Comparison of ENCODE assay signal across 9 mouse cellular contexts in the genomic region with DNA sequence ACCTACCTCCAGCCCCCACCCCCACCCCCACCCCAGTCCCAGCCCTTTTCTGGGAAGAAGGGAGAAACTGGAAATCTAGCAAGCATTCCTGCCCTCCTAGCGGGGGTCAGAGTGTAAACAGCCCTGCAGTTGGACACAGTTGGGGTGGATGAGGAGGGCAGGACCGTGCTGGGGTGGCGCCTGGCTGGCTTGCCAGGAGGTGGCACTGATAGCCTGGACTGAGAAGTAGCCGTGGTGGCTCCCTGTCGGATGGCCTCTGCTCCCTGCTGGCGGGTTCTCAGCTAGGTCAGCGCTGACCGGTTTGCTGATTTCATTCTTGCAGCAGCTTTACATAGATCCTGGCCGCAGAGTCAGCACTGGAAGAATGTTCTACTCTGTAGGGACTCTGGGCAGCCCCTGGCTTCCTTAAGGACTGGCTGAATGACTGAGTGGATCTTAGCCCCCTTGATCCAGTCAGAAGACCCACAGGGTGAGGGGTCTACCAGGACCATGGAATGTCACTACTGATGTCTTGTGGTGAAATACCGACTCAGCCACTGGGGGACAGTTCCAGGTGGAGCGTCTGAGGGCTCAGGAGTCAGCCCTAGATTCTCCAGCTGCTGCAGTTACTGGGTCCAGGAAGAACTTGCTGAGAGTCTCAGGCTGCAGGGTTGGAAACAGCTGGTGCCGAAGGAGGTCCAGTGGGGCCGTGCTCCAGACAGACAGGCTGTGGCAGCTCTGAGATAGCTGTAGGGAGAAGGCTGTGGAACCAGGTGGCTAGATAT. TPM values are rescaled to one million over a fixed set of nuclear protein-coding genes. Genes with fewer than 3 reads are reported as not detected.
A peak's percentile ranks its signal among the peaks of the same experiment; 100 is the strongest.
DNase-seq lines count a peak whose midpoint lies in the region; ATAC-seq lines count a peak whose summit lies in the region.
"Had no signal": no experiment of that assay in that cellular context is flagged by ENCODE, and none has a peak within 500 bp of the region (broad histone marks: within the 10 kb centered on the region; RNA-seq: fewer than 3 reads in every experiment).

No protein-coding gene starts in this region.

- no peaks in the 10 kb centered on the region for H3K9me3 ChIP-seq in heart, embryonic 11.5 days (replicated peaks; ENCODE audit: control insufficient read depth, low read length)
- no peaks in the 10 kb centered on the region for H3K9me3 ChIP-seq in hindbrain, embryonic 13.5 days
- no peaks in the 10 kb centered on the region for H3K9me3 ChIP-seq in liver, embryonic 13.5 days (replicated peaks)

- WGBS in heart, embryonic 11.5 days (ENCODE audit: insufficient replicate concordance) = 16% methylated on average over 13 of the region's 13 CpGs
- 16% methylated on average over 13 of the region's 13 CpGs for WGBS in hindbrain, embryonic 13.5 days
- 41% methylated on average over 13 of the region's 13 CpGs for WGBS in liver, embryonic 13.5 days (ENCODE audit: insufficient replicate concordance)

- no peak for ATAC-seq in heart, embryonic 11.5 days (replicated peaks; ENCODE audit: insufficient number of reproducible peaks, low FRiP score, low TSS enrichment)
- ATAC-seq in hindbrain, embryonic 13.5 days (ENCODE audit: low FRiP score) = peak; percentile 44; the same call in 1 of the 2 replicates
- no peak for ATAC-seq in liver, embryonic 13.5 days (ENCODE audit: low read depth)
- ATAC-seq in monocyte, adult 5-6 weeks (replicated peaks; ENCODE audit: insufficient number of reproducible peaks, low FRiP score, low TSS enrichment, poor library complexity, severe bottlenecking) = no peak

- no peak for DNase-seq in heart, adult 9 months (ENCODE audit: low spot score in 2 of 2)
- DNase-seq in embryo, embryonic 10 days (ENCODE audit: low spot score) = peak; percentile 75
- DNase-seq in liver, embryonic 13.5 days = no peak
- DNase-seq in left cerebral cortex, adult 9 months (ENCODE audit: low spot score in 2 of 2) = no peak
- DNase-seq in adrenal gland, adult 18-20 months (ENCODE audit: low spot score in 2 of 2) = no peak

- no peaks in the 10 kb centered on the region for H3K36me3 ChIP-seq in heart, embryonic 11.5 days (ENCODE audit: control insufficient read depth, insufficient read depth, low read length)
- H3K36me3 ChIP-seq in hindbrain, embryonic 13.5 days = no peaks in the 10 kb centered on the region
- H3K36me3 ChIP-seq in liver, embryonic 13.5 days = no peaks in the 10 kb centered on the region

- H3K4me3 ChIP-seq in heart, embryonic 11.5 days (ENCODE audit: low read depth, low read length) = no peak overlapping the region
- H3K4me3 ChIP-seq in hindbrain, embryonic 13.5 days = no peak overlapping the region
- no peak overlapping the region for H3K4me3 ChIP-seq in liver, embryonic 13.5 days (replicated peaks)

- peaks cover 33% of the 10 kb centered on the region for H3K4me1 ChIP-seq in heart, embryonic 11.5 days (ENCODE audit: control insufficient read depth, insufficient read depth, low read length)
- H3K4me1 ChIP-seq in hindbrain, embryonic 13.5 days (replicated peaks) = peaks cover 37% of the 10 kb centered on the region
- H3K4me1 ChIP-seq in liver, embryonic 13.5 days (replicated peaks) = peaks cover 39% of the 10 kb centered on the region

- no peak overlapping the region for H3K27ac ChIP-seq in heart, embryonic 11.5 days (ENCODE audit: low read depth, low read length)
- H3K27ac ChIP-seq in hindbrain, embryonic 13.5 days = peak overlapping the region; percentile 83; the same call in 1 of the 2 replicates
- H3K27ac ChIP-seq in liver, embryonic 13.5 days = no peak overlapping the region; the same call in 1 of the 2 replicates

- peak overlapping the region; percentile 20; the same call in 1 of the 2 replicates for H3K4me2 ChIP-seq in heart, embryonic 11.5 days
- H3K4me2 ChIP-seq in hindbrain, embryonic 13.5 days = peak overlapping the region; percentile 51; the same call in 1 of the 2 replicates
- 0 out of 2 replicates have a peak overlapping the region, but pooled peaks have one; percentile 14 for H3K4me2 ChIP-seq in liver, embryonic 13.5 days

- H3K27me3 ChIP-seq in heart, embryonic 11.5 days (ENCODE audit: control insufficient read depth, insufficient read depth, low read length) = peaks cover 9% of the 10 kb centered on the region
- H3K27me3 ChIP-seq in hindbrain, embryonic 13.5 days = peaks cover 60% of the 10 kb centered on the region
- H3K27me3 ChIP-seq in liver, embryonic 13.5 days = peaks cover 40% of the 10 kb centered on the region

- no peak overlapping the region for H3K9ac ChIP-seq in heart, embryonic 11.5 days (ENCODE audit: low read depth, low read length)
- H3K9ac ChIP-seq in hindbrain, embryonic 13.5 days = peak overlapping the region; percentile 61; the same call in 1 of the 2 replicates
- no peak overlapping the region for H3K9ac ChIP-seq in liver, embryonic 13.5 days

RNA-seq across cellular contexts. Expression of a gene that starts 17.4 kb away (rescaled TPM):
- 3.0 and 3.7 TPM in 2 replicates for polyA plus RNA-seq in heart, embryonic 11.5 days (2014; fragmentation: Nextera tagmentation; extraction: Ambion mirVana)
- polyA plus RNA-seq in hindbrain, embryonic 13.5 days (2015; fragmentation: Nextera tagmentation; extraction: Ambion mirVana) = 3.2 and 3.3 TPM in 2 replicates
- 1.4 and 1.9 TPM in 2 replicates for polyA plus RNA-seq in liver, embryonic 13.5 days (2015; fragmentation: Nextera tagmentation; extraction: Ambion mirVana)
- 1.6 to 6.4 TPM (median 1.9 TPM) in 3 replicates for total RNA-seq in monocyte, adult 5-6 weeks (2017)
- 10 to 100 TPM in 1 of 2 experiments, 1 to 10 TPM in 1; 9.4 to 13.0 TPM for total RNA-seq in adrenal gland, adult 18-20 months (2021)

RNA-seq across cellular contexts. Expression of a gene that starts 30.1 kb away (rescaled TPM):
- polyA plus RNA-seq in heart, embryonic 11.5 days (2014; fragmentation: Nextera tagmentation; extraction: Ambion mirVana) = not detected in 2 replicates
- not detected in 2 replicates for polyA plus RNA-seq in hindbrain, embryonic 13.5 days (2015; fragmentation: Nextera tagmentation; extraction: Ambion mirVana)
- polyA plus RNA-seq in liver, embryonic 13.5 days (2015; fragmentation: Nextera tagmentation; extraction: Ambion mirVana) = not detected in 2 replicates
- not detected in 3 replicates for total RNA-seq in monocyte, adult 5-6 weeks (2017)
- not detected for total RNA-seq in adrenal gland, adult 18-20 months (2021)
- total RNA-seq: heart, postnatal 10 days had no signal

RNA-seq across cellular contexts. Expression of a gene that starts 41.6 kb away (rescaled TPM):
- polyA plus RNA-seq in heart, embryonic 11.5 days (2014; fragmentation: Nextera tagmentation; extraction: Ambion mirVana) = 256 and 259 TPM in 2 replicates
- 56.0 and 57.4 TPM in 2 replicates for polyA plus RNA-seq in hindbrain, embryonic 13.5 days (2015; fragmentation: Nextera tagmentation; extraction: Ambion mirVana)
- polyA plus RNA-seq in liver, embryonic 13.5 days (2015; fragmentation: Nextera tagmentation; extraction: Ambion mirVana) = 407 and 437 TPM in 2 replicates
- 2.5 to 3.4 TPM (median 2.7 TPM) in 3 replicates for total RNA-seq in monocyte, adult 5-6 weeks (2017)
- 1 to 10 TPM in 1 of 2 experiments, under 1 TPM in 1; 0.61 to 1.2 TPM for total RNA-seq in adrenal gland, adult 18-20 months (2021)
